Mouse (Mus musculus) adrenal gland, postnatal 36 days (tissue): ENCODE results near the gene Scaf4. TPM values are rescaled to one million over a fixed set of nuclear protein-coding genes. Genes with fewer than 3 reads are reported as not detected.

Source experiments
- DNase-seq, 2 experiments: peaks; one replicate each; pipeline ENCODE4 v3.0.0; 2021; ENCODE audit warnings: mixed read lengths in 1 of 2
- long read RNA-seq, 2 experiments: library from polyadenylated mRNA; stranded (forward); transcript quantifications; one replicate each; pipeline ENCODE4 v2.0.0; 2021; ENCODE audit warnings: borderline sequencing depth in 2 of 2
- total RNA-seq, 2 experiments: library from RNA; stranded (reverse); gene quantifications; 2 replicates each; pipeline ENCODE4 v1.2.3; 2021

The Scaf4 gene
- total RNA-seq: 10 to 100 TPM; 38.3 to 46.0 TPM
- long read RNA-seq, experiment 1, partial matches to known transcripts: 2 of 3 reads
- long read RNA-seq, experiment 1, other reads (novel, unspliced or antisense): 1 of 3 reads
- long read RNA-seq, experiment 2, partial matches to known transcripts: 2 of 3 reads
- long read RNA-seq, experiment 2, other reads (novel, unspliced or antisense): 1 of 3 reads

DNA sequence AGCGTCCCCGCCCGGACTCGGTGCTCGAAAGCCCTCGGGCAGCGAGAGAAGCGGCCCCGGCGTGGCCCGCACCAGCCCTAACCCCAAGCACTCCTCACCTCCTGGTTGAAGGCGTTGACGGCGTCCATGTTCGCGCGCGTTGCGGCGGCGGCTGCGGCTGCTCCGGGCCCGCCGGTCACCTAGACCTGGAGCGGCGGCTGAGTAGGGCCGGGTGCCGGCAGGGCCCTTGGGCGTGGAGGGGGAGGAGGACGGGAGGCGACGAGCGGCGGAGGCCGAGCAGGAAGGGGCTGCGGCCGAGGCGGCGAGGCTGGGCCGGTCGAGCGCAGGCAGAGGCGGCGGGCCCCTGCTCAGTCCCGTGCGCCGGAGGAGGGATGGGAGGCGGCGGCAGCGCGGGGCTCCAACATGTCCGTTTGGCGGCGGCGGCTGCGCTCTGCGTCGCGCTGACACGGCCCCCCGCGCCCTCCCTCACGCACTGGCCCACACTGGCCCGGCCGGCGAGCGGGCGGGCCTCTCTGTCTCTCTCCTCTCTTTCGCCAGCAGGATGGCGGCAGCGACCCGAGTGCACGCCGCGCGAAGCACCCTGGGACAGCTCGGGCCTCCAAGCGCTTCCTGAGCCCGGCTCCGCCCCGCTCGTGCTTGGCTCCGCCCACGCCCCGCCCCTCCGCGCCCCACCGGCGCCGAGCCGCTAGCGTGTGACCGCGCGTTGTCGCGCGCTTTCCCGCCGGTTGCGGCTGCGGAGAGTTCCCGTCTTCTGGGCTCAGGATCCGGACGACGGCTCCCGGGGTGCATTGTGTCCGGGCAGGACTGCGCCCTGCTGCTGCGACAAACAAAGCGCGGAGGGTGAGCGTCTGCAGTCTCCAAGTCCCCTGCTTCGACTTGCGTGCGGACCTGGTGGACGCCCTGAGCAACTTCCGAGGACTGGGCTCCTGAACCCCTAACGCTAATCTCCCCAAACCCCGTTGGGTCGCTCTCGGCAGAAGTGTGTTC is at the start of gene Scaf4:
Gene Scaf4 (minus strand): TSS at position 599 of the 987 bp plus-strand sequence.
- DNase-seq: peak; percentile 97 to 98

DNA sequence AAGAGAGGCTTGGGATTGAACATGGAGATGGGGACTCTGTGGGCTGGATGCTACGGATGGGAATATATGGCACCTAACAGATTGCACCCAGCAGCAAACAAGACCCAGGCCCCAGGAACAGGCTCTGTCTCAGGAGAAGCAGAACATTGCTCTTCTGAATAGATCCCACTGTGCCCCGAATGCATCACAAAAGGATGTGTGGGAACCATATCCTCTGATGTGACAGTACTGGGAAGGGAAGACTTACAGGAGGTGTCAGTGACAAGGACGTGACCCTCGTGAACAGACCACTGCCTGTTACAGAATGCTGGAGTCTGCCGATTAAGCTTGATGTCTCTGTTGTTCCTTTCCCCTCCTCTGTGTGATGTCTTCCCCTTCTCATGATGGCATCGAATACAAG is 48.2 kb upstream of the Scaf4 start:
- DNase-seq: no peak

DNA sequence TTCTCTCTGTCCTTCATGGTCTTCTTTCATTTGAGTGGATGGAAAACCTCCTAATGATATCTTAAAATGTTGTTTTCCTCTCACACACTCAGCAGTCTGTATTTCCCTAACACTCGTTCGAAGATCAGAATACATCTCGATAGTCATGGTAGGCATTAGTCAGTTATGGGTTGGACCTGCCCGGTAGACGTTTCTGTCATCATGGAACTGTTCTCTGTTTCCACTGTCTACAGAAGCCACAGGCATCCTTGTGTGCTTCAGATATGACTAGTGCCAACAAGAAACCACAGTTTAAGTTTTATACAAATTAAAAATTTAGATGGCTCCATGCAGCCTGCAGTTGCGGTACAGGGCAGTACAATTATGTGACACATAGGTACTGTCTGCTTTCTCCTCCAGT is 46.7 kb upstream of the Scaf4 start:
- no peak for DNase-seq

DNA sequence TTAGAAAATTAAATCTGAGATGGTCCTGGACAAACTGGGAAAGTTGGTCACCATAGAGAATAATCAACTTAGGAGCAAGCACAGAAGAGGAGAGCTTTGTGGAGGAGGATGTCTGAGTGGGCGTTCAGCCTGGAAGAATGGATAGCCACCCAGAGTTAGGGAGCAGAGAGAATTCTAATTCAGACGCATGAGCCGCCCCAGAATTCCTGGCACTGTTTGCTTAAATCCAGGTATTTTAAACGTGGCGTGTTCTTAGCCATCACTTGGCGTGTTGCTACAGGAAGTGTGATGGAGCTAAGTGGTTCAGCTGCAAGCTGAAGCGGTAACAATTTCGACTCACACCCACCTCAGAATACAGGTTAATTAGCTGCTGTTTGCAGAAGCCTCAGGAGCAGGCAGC is 45.2 kb upstream of the Scaf4 start:
- no peak for DNase-seq

DNA sequence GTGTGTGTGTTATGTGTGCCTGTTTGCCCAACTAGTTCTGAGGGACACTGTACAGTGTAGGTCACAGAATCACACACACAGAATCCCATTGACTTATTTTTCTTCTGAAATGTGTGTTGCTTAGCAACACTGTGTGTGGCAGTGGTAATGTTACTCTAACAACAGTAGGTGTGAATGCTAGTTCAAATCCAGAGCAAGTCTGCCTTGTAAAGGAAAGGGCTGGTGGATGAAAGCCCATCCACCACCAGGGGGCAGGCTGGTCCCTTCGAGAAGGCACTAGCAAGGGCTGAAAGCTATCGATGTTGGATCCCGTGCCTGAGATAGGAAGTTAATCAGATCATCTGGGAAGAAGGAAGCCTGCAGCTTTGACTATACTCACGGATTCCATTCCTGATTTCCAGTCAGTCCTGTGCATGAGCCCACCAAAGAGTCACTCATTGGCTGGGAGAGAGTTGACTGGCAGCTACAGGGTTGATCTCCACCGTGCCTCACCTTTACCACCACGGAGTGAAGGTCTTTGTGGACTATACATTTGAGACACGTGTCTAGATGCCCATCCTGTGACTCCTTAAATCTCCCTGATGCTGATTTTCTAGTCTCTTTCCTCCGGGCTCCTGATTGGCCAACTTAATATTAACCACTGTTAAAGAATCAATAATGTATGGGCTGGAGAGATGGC is 38.7 kb upstream of the Scaf4 start:
- DNase-seq: peak; percentile 90 to 95

DNA sequence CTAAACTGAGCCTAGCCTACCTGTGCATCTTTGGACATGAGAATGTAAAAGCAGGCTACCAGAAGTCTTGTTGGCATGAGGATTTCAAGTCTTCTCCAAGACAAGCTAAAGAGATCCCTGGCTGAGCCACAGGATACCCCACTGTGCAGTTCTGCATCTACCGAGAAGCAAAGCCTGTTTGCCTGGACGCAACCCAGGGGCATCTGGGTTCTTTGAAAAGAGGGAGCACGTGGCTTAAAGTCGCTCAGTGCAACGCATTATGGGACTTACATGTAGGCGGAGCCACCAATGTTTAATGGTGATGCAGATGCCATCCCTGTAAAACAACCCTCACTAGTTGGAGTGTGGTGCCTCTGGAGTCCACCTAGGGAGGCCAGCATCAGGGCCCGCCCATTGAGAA is 35.0 kb upstream of the Scaf4 start:
- no peak for DNase-seq

DNA sequence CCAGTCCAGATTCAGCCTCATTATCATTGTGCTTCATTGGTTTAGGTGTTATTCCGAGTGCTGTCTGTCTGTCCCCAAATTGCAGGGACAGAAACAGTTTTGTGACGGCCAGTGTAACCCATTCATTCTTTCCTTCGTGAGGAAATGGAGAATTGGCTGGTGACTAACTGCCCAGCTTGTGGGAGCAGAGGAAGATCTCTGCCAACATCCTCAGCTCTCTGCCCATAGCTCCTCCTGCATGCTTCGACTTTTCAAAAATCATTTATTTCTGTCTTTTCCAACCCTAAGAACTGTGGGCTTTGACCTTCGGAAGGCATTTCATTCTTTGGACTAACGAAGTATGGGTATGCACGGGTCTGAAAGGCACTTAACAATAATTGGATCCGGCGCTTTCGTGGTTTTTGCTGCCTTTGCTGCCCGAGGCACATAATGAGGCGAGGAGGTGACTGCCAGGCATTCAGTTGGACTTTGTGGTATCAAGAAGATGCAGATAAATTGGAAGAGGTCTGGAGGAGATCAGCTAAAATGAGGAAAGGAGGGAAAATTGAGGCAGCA is 34.1 kb upstream of the Scaf4 start:
- no peak for DNase-seq

DNA sequence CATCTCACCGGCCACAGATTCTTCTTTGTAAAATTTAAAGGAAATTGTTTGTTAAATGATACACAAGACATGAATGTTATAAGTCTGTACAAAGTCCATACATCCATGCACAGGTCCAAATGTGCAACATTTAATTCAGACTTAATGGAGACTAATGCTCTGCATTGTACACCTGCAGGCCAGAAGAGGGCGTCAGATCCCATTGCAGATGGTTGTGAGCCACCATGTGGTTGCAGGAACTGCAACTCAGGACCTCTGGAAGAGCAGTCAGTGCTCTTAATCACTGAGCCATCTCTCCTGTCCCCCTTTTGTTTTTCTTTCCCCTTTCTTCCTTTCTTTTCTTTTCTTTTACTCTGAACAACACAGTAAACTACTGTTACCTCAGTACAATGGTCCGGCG is 33.5 kb upstream of the Scaf4 start:
- no peak for DNase-seq

DNA sequence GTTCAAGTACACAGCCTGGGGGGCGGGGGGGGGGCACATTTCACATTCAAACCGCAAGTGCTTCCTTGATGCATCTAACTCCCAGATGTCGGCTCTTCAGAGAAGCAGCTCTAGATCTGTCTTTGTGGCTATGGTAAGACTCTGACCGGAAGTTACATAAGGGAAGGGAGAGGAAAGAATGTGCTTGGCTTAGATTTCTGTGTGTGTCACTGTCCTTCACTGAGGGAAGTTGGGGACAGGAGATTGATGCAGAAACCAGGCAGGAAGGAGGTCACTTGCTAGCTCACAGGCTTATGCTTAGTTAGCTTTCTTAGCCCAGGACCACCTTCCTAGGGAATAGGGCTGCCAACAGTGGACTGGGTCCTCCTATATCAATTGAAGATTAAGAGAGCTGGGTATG is 31.6 kb upstream of the Scaf4 start:
- no peak for DNase-seq

DNA sequence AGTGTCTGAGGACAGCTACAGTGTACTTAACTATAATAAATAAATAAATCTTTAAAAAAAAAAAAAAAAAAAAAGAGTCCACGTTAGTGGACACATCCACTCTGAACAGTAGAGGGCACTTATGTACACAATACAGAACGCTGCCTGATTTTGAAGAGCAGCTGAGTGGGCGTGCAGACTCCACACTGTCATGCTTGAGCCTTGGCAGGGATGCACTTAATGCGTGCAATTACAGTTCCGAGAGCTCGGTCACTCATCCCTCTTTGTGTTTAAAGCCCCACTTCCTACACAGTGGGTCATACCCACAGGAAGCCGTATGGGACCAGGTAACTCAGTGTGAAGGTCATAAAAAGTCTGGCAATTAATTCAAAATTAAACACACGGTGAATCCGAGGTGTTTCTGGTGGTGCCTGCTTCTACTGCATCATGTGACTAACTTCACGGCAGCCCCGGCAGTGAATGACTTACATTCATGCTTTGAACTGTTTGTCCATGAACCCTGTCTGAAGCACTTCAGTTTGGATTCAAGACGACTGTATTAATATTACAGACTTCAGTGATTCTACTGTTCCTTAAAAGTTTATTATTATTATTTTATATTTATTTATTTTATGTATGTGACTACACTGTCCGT is 28.3 kb upstream of the Scaf4 start:
- peak; percentile 5 to 16 for DNase-seq

DNA sequence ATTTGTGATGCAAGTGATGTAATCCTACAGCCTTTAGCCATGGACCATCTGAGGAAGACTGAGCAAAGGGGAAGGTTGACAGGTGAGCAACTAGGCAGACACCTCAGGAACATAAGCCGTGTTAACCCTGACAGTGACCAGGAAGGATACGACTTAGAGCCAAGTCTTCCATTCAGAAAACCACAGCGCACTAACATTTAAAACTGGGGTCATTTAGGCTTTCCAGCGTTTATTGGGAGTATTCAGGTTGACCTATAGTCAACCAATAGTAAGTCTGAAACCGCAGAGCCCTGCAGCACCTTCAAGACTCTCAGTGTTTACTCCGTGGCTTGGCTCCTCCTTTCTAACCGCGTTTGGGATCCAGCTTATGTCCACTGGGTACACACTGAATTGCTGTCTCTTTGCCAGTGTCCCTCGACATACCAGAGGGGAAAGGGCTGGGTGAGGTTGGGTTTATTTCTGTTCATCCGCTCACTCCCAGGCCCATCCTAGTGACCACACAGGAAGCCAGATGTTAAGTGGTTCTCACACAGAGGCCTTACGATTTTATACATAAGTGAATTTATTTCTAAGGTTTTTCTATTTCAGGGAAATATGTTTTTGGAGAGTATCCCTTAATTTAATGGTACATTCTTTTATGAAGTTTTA is 26.3 kb upstream of the Scaf4 start:
- DNase-seq: no peak

DNA sequence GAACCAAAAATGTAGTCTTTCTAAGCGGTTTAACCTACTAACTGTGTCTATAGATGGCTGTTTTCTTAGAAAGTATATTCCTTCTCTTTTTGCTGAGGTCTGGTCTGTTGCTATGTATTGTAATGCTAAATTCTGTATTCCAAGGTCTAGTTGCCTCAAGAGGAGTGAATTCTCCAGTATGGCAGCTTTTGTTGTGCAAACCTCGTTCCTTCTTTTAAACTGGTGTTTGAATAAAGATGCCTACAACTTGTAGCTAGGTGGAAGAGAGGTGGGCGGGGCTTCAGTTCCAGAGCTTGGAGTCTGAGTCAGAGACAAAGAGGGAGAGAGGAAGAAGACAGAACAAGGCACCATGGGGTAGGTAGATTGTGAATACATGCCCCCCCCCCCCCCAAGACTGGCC is 25.5 kb upstream of the Scaf4 start:
- no peak for DNase-seq

DNA sequence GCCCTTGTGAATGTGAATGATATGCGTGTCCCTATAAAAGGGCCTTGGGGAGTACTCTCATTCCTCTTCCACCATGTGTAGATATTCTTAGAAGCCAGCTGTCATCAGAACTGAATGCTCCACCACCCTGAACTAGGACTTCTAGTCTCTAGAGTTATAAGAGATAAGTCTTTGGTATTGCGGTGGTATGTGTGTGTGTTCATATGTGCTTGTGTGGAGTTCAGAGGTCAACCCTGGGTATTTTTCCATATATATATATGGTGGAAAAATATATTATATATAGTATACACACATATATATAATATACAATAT is 19.6 kb upstream of the Scaf4 start:
- DNase-seq: no peak

DNA sequence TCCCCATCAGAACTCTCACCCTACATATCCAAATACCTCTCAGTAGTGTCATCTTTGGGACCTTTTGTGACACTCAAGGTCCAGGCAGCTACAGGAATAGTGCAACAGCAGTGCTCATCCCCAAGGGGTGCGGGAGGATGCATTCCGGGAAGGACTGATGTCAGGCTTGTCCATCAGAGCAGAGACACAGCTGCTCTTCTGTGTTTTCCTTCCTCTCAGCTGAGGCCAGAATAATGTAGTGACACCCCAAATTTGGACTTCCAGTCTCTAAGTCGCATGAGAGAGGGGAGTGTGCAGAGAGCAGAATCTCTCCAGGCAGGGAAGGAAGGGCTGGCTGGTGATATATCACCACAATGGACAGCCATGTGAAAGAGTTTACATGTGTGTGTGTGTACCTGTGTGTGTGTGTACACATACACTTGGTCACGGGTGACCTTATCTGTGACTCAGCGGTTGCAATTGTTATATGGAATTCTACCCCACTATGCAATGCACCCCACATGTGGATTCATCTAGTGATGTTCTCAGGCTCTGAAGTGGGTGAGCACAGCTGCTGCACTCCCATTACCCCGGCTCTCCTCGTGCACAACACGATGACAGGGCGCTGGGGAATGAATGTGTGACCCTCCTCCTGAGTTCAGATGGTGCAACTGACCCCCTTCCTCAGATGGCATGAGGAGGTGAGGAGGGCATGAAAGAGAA is 19.1 kb upstream of the Scaf4 start:
- no peak for DNase-seq

DNA sequence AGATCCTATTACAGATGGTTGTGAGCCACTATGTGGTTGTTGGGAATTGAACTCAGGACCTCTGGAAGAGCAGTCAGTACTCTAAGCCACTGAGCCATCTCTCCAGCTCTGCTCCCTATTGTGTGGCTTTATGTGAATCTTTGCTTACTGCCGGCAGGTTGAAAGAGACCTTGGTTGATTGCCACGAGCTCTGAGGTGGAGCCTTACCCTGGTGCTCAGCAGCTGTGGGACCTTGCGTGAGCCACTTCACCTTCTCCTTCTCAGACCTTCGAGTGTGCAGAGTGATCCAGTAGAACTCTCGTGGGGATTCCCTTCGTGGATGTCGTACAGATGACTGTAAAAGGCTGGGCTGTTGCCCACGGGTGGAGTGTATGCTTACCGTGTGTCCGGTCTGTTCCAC is 17.4 kb upstream of the Scaf4 start:
- DNase-seq: no peak

DNA sequence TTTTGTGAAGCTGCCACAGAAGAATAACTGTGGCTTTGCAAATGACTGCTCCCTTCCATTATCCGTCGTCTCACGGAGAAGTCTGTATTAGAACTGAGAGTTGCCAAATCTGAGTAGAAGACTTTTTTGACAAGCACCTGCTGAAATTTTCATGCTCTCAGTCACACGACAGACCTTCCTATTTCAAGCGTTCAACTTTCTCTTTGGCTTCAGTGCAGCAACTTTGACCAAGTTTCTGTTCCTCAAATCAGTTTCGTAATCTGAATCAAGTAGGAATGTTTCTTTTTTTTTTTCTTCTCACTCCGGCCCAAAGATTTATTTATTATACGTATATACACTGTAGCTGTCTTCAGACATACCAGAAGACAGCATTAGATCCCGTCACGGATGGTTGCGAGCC is 16.6 kb upstream of the Scaf4 start:
- DNase-seq: no peak

DNA sequence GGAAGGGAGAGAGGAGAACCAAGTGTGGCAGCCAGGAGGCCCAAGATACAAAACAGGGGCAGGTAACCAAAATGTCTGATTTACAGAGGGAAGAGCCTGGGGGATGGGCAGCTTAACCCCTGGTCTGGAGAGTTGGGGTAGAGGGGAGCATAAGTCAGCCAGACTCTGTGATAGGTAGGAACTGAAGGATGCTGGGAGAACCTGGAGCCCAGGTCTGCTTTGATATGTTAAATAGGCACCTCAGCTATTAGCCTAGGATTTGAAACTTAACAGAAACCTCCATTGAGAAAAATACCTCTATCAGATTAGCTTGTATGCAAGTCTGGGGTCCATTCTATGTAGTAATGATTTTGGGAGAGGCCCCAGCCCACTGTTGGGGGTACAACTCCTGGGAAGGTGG is 15.3 kb upstream of the Scaf4 start:
- DNase-seq: no peak

DNA sequence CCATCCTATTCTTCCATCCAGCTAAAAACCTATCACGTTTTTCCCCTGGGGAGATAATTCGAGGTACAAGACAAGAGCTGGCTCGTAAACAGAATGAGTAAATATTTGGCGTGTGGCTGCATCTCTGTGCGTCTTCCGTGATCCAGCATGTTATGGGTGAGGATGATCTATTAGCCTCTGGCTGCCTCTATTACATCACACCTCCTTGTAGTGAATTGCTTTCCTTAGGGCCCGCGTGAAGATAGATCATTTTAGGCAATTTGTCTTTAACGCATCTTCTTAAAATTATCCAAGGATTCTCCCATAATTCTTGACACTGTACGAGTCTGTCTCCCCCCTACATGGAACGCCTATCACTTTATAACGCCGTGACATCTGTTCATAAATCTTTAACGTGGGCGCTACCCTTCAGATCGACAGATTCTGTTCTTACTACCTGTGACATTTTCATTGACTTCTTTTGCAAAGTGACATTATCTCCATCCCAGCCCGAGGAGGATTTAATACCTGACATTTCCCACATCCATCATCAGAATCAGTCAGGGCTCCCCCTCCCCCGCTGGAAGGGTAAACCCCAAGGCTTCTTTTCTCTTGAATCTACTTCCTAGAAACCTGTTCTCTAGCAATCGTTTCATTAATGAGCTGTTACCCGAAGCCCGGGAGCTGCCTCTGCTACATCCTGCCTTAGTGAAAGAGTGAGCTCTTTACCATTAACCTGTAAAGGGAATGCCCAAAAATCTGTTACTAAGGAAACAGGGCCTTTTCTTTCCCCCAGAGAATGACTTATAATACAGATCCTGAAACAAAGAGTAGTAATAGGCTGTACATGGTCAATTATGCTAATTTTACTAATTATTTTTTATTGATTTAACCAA is 14.4 kb upstream of the Scaf4 start:
- no peak for DNase-seq

DNA sequence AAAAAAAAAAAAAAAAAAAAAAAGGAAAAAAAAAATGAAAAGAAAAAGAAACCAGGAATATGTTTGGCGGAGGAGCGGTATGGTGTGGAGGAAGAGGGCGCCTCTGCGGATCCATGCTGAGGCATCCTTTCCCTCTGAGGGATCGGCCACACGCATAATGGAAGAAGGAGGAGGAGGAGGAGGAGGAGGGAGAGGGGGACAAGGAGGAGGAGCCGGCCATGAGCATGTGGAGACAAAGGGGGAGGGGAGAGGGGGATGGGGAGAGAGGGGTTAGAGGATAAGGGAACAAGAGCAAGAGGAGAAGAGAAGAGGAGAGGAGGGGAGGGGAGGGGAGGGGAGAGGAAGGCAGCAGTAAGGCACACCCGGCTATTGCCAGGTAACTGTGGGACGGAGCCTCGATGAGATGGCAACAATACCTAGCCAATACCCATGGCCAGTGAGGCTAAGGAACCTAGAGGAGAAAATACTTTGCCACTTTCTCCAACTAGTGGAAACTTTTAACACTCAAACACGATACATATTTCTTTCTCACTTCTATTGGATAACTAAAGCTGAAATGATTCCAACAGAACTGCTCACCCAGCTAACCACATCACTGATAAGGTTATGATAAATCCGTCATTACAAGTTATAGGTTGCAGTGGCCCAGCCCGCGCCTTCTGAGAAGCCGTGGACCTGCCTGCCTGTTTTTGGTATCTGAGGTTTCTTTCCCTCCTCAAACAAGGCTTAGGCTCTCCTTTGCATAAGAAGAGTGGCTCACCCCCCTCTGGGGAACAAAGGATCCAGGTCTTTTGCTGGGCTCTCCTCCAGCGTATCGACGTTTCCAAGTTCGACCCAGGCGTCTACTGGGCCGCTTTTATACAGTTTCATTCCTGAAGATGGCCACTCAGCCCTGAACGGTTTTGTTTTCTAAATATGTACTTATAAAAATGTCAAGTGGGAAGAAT is 13.4 kb upstream of the Scaf4 start:
- DNase-seq: no peak
